Mouse (Mus musculus): ENCODE results near the gene Mvb12a.

The Mvb12a gene

GRCm38 (mm10) chr8:71542632-71543343, at the start of gene Mvb12a:
TSS of gene Mvb12a (plus strand) at chr8:71542922.
- DNase-seq (ENCODE audit: low spot score in 2 of 2), result peak; percentile 99

GRCm38 (mm10) chr8:71495039-71495438, 47.7 kb upstream of the Mvb12a start:
- peak; percentile 78 to 85 for DNase-seq (ENCODE audit: low spot score in 2 of 2)

GRCm38 (mm10) chr8:71495811-71496210, 46.9 kb upstream of the Mvb12a start:
- no peak for DNase-seq (ENCODE audit: low spot score in 2 of 2)

GRCm38 (mm10) chr8:71496481-71496880, 46.2 kb upstream of the Mvb12a start:
- peak; percentile 93 to 94 for DNase-seq (ENCODE audit: low spot score in 2 of 2)

GRCm38 (mm10) chr8:71497077-71497645, 45.6 kb upstream of the Mvb12a start:
- no peak for DNase-seq (ENCODE audit: low spot score in 2 of 2)

- peak; percentile 66 to 79 for DNase-seq (ENCODE audit: low spot score in 2 of 2)
Measured at GRCm38 (mm10) chr8:71497881-71498501, 44.7 kb upstream of the Mvb12a start.

GRCm38 (mm10) chr8:71498816-71499690, 43.7 kb upstream of the Mvb12a start:
- DNase-seq (ENCODE audit: low spot score in 2 of 2), result no peak

GRCm38 (mm10) chr8:71504349-71504748, 38.4 kb upstream of the Mvb12a start:
- no peak for DNase-seq (ENCODE audit: low spot score in 2 of 2)

- DNase-seq (ENCODE audit: low spot score in 2 of 2), result no peak
Measured at GRCm38 (mm10) chr8:71505326-71505725, 37.4 kb upstream of the Mvb12a start.

- peak in 1 of 2 experiments; percentile 59 for DNase-seq (ENCODE audit: low spot score in 2 of 2)
Measured at GRCm38 (mm10) chr8:71505979-71506378, 36.7 kb upstream of the Mvb12a start.

- peak; percentile 76 to 84 for DNase-seq (ENCODE audit: low spot score in 2 of 2)
Measured at GRCm38 (mm10) chr8:71507589-71508104, 35.1 kb upstream of the Mvb12a start.

GRCm38 (mm10) chr8:71509316-71509715, 33.4 kb upstream of the Mvb12a start:
- DNase-seq (ENCODE audit: low spot score in 2 of 2), result peak in 1 of 2 experiments; percentile 48

- DNase-seq (ENCODE audit: low spot score in 2 of 2), result no peak
Measured at GRCm38 (mm10) chr8:71511644-71512043, 31.1 kb upstream of the Mvb12a start, which contains the start of gene Plvap. TSS of gene Plvap (minus strand) at chr8:71511752.

GRCm38 (mm10) chr8:71513018-71513754, 29.5 kb upstream of the Mvb12a start:
- DNase-seq (ENCODE audit: low spot score in 2 of 2), result no peak

- no peak for DNase-seq (ENCODE audit: low spot score in 2 of 2)
Measured at GRCm38 (mm10) chr8:71515043-71515442, 27.7 kb upstream of the Mvb12a start.

- no peak for DNase-seq (ENCODE audit: low spot score in 2 of 2)
Measured at GRCm38 (mm10) chr8:71516786-71517185, 25.9 kb upstream of the Mvb12a start.

- DNase-seq (ENCODE audit: low spot score in 2 of 2), result peak in 1 of 2 experiments; percentile 66
Measured at GRCm38 (mm10) chr8:71519037-71519825, 23.5 kb upstream of the Mvb12a start.

GRCm38 (mm10) chr8:71521634-71522033, 21.1 kb upstream of the Mvb12a start:
- peak; percentile 88 to 93 for DNase-seq (ENCODE audit: low spot score in 2 of 2)

- DNase-seq (ENCODE audit: low spot score in 2 of 2), result no peak
Measured at GRCm38 (mm10) chr8:71525226-71526050, 17.3 kb upstream of the Mvb12a start, which contains the start of gene Ccdc194. TSS of gene Ccdc194 (minus strand) at chr8:71525711.

Data from heart, adult 9 months (tissue).